Mouse (Mus musculus) cerebellum, postnatal 25 days (tissue): ENCODE measurements around the gene Gimap7.
A peak's percentile ranks its signal among the peaks of the same experiment; 100 is the strongest.
"Not testable (repeated sequence)": the region's sequence is repeated elsewhere in the genome, so short reads cannot be mapped to it uniquely, and the experiment has no call there.

Source experiments
- DNase-seq, 2 experiments: peaks; one replicate each; pipeline ENCODE4 v3.0.0; 2021; ENCODE audit warnings: mixed read lengths in 2 of 2

Gimap7 gene

GRCm38 (mm10) chr6:48718455-48718854 lies at the start of gene Gimap7, which contains the start of gene Gm28053:
TSS of gene Gimap7 (plus strand) at chr6:48718621.
TSS of gene Gm28053 (plus strand) at chr6:48718607.
- no peak for DNase-seq

DNA sequence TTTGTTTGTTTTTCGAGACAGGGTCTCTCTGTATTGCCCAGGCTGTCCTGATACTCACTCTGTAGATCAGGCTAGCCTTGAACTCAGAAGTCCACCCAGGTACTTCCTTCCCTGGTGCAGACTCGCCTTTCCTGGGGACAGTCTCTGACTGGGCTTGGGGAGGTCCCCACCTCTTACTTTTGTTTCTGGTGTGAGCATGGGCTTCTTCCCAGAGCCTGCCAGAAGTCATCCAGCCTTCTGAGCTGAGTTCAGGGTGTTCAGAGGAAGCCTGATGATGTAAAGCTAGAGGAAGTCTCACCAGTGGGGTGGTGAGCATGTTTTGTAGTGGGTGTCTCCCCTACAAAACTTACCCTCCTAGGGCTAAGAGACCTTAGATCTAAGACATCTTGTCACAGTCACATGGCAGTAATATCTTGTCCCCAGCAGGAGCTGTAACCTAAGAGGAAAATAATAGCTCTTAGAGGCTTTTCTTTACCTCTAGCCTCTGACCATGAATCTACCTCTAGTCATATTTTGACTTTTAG lies 48.9 kb upstream of the Gimap7 start:
- no peak for DNase-seq

DNA sequence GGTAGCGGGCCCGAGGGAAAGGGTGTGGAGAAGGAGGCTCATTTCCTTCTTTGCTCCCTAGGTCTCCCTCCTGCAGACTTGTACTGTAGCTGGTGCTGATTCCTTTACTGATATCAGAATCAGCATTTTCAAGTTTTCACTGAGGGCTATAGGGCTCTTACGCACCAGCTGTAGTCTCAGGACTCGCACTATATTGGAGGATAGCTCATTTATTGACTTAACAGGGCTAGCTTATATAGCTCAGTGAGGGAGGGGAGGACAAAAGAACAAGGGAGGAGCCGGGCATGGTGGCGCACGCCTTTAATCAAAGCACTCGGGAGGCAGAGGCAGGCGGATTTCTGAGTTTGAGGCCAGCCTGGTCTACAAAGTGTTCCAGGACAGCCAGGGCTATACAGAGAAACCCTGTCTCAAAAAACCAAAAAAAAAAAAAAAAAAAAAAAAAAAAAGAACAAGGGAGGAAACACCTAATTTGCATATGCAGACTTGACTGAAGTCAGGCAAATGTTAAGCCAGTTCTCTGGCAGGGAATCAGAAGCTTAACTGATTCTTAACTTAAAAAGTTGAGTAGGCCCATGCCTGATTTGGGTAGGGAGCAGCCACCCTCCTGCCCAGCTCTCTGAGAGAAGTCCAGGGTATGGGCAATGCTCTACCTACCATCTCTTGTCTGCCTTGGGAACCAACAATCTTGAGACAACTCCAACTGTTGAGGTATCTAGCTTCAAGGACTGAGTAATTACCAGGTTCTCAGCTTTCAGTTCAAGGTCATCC lies 43.9 kb upstream of the Gimap7 start:
- no peak for DNase-seq

- DNase-seq: no peak
These were observed 43.0 kb upstream of the Gimap7 start for GRCm38 (mm10) chr6:48675400-48675930.

GRCm38 (mm10) chr6:48675931-48676859 lies 42.2 kb upstream of the Gimap7 start, which contains the start of gene Gimap9:
TSS of gene Gimap9 (plus strand) at chr6:48676129.
- no peak for DNase-seq

GRCm38 (mm10) chr6:48676860-48677415 lies 41.5 kb upstream of the Gimap7 start:
- DNase-seq: no peak

DNA sequence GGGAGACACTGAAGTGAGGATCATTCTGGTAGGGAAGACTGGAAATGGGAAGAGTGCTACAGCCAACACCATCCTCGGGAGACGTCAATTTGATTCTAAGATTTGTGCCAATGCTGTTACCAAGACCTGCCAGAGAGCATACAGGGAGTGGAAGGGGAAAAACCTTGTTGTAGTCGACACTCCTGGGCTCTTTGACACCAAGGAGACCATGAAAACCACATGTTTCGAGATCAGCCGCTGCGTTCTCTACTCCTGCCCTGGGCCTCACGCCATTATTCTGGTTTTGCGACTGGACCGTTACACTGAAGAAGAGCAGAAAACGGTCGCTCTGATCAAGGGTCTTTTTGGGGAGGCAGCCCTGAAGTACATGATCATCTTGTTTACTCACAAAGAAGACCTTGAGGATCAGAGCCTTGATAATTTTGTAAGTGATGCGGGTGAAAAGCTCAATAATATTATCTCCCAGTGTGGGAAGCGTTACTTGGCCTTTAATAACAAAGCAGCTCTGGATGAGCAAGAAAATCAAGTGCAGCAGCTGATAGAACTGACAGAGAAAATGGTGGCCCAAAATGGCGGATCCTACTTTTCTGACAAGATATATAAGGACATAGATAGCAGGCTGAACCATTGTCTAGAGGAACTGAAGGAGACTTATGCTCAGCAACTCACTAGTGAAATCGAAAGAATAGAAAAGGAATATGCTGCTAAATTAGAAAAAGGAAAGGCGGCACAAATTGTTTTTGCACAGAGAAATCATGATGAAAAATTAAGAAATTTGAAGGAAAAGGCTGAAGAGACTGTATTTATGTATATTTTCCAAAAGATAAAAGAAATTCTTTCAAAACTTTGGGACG lies 40.7 kb upstream of the Gimap7 start:
- DNase-seq: no peak

GRCm38 (mm10) chr6:48678391-48678790 lies 40.0 kb upstream of the Gimap7 start:
- DNase-seq: no peak

- no peak for DNase-seq
These were observed 38.7 kb upstream of the Gimap7 start for GRCm38 (mm10) chr6:48679701-48680100.

- DNase-seq: no peak
These were observed 38.0 kb upstream of the Gimap7 start for GRCm38 (mm10) chr6:48680421-48680820.

GRCm38 (mm10) chr6:48681472-48682090 lies 36.8 kb upstream of the Gimap7 start:
- DNase-seq: no peak

- DNase-seq: peak in 1 of 2 experiments; percentile 7
These were observed 36.1 kb upstream of the Gimap7 start for GRCm38 (mm10) chr6:48682271-48682670.

DNA sequence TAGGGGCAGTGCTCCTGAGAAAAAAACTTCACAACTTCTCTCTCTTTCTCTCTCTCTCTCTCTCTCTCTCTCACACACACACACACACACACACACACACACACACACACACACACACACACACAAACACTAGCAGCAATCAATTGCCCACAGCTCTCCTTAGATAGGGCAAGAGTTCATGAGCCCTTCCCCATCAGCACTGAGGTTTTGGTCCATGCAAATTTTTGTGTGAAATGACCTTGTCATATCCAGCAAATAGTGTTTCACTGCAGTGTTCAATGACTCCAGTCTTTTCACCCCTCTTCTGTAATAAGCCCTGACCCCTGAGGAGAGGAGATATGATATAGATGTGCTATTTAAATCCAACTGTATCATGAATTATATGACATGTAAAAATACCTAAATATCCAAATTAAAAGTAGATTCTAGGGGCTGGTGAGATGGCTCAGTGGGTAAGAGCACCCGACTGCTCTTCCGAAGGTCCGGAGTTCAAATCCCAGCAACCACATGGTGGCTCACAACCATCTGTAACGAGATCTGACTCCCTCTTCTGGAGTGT lies 35.1 kb upstream of the Gimap7 start:
- DNase-seq: not testable (repeated sequence)

DNA sequence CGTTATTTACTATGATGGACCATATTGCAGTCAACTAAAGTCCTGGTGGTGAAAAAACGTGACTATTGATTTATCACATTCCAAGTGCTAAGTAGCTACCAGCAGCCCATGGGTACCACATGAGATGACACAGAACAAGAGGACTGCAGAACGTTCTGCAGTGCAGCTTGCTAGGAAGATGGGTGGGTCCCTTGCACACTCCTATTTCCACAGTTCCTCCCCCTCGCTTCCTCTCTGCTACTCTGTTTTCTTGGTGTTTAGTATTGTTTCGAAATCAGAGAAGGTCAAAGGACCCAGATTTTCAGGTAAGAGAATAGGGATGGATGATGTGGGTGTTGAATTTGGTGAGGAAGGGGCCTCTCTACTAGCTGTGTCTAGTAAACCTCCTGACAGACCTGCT lies 34.1 kb upstream of the Gimap7 start, which contains the start of gene Gimap4:
TSS of gene Gimap4 (plus strand) at position 231 of the 400 bp plus-strand sequence.
- no peak for DNase-seq

GRCm38 (mm10) chr6:48684806-48685205 lies 33.6 kb upstream of the Gimap7 start:
- DNase-seq: no peak

GRCm38 (mm10) chr6:48685251-48685650 lies 33.2 kb upstream of the Gimap7 start:
- no peak for DNase-seq

DNA sequence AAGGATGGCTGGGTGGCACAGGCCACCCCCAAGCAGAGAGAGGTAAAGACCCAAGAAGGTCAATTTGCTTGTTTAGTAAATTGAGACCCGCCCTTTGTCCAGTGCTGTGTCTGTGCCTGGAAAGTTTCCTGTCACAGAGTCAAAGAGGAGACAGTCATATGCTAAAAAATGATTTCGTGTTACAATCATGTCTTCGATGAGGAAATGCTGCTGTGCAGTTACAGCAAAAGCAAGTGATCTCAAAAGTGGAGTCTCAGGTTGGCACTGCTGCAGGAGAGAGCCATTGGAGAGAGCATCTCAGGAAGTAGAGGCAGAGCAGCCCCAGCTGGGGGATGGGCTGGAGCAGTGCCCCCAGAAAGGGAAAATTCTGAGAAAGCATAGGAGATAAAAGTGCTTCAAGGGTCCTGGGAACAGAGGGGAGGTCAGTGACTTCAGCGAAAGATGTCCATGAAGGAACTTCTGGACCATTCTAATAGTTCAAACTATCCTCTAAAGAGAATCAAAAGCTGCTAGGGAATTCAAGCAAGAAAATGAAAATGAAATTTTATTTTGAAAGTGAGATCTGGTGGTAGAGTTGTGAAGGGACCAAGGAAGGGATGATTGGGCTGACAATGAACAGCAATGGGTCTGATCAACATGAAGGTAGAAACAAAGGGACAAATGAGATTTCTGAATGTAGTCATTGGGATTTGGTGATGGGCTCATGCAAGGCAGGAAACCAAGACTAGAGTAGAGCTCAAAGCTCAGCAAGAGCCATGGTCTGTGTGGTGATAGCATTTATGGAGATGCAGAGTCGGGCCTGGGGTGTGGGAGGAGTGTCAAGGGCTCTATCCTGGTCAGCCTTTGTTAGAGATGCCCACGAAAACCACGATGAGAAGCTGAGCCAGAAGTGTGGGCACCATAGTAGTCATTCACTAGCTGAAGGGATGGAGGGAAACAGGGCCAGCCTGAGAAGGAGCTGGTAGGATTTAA lies 32.4 kb upstream of the Gimap7 start:
- no peak for DNase-seq

DNA sequence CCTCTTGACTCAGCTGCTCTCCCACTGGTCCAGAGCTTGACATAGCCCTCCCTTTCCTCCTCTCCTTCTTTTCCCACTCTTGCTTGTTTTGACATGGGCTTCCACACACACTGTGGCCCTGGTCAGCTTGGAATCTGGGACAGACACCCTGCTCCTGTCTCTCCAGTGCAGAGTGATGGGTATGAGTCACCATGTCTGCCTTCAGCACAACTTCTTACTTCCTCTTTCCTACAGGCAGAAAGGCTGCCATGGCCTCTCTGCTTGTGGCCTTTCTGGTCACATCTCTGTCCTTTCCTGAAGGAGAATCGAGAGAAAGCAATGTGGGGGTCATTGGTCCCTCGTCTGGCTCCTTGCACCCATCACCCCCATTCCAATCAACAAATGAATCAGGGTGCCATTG lies 31.3 kb upstream of the Gimap7 start:
- DNase-seq: no peak

- DNase-seq: no peak
These were observed 29.1 kb upstream of the Gimap7 start for GRCm38 (mm10) chr6:48689320-48689719.

DNA sequence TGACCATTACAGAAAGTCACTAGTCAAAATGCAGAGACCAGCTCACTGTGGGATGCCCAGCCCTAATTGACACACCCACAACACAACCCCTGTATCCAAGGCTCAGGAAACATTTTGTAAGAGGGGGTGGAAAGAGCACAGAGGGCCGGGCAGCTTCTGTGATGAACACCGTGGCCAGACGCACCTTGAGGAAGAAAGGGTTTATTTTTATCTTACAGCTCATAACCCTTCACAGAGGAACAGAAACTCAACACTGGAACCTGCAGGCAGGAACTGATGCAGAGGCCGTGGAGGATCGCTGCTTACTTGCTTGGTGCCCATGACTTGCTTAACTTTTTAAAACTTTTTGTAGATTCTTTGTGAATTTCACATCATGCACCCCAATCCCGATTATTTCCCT lies 25.5 kb upstream of the Gimap7 start:
- DNase-seq: no peak
